Mouse (Mus musculus) granulocyte monocyte progenitor cell, adult 5-6 weeks (primary cell): Measurements from ENCODE around the gene Gm14327. TPM values are rescaled to one million over a fixed set of nuclear protein-coding genes. Genes with fewer than 3 reads are reported as not detected.
"Not testable (repeated sequence)": the region's sequence is repeated elsewhere in the genome, so short reads cannot be mapped to it uniquely, and the experiment has no call there.

Experiments
- ATAC-seq: replicated peaks from 2 replicates; pipeline ENCODE4 v1.8.0; 2016; ENCODE audit warnings: mild to moderate bottlenecking, moderate TSS enrichment, inconsistent platforms; ENCODE audit not compliant: poor library complexity, severe bottlenecking
- total RNA-seq, 2 experiments: library from RNA; stranded (forward) in 1 of 2; stranded (reverse) in 1 of 2; fragments of 200-712, 200-1000 nt in 1 of 2; fragments of >200 nt in 1 of 2; fragmentation: Nextera tagmentation in 1 of 2; gene quantifications; 2 replicates each; pipeline ENCODE4 v1.2.3; 2014 to 2017

The Gm14327 gene
- total RNA-seq (2014; fragmentation: Nextera tagmentation) (21.9 TPM in 1 of 2 replicates, not detected in the other), total RNA-seq (2017) (not detected in 2 replicates)

DNA sequence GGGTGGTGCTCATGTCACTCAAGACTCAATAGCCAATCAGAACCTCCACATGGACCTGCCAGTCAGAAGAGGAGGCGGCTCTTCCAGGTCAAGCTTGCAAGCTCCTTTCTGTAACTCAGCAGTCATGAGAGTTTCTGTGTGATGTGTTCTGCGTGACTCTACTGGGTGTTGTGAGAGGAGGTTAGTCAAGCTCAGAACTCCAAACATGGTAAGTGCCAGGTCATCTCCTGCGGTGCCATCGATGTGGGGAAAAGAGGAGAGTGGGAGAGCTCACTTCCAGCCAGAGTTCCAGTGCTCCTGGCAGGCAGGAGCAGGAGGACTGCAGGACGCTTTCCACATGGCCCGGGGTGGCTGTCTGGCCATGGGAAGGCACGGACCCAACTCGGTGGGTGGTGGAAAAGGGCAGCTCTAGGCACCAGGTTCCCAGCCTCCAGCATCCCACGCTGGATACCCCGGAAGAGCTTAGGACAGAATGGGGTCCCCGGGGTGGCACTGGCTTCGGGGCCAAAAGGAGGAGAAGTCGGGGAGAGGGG, at the start of gene Gm14327:
Gene Gm14327, plus strand, starts transcription at position 51 of the 533 bp plus-strand sequence.
- ATAC-seq = not testable (repeated sequence)

DNA sequence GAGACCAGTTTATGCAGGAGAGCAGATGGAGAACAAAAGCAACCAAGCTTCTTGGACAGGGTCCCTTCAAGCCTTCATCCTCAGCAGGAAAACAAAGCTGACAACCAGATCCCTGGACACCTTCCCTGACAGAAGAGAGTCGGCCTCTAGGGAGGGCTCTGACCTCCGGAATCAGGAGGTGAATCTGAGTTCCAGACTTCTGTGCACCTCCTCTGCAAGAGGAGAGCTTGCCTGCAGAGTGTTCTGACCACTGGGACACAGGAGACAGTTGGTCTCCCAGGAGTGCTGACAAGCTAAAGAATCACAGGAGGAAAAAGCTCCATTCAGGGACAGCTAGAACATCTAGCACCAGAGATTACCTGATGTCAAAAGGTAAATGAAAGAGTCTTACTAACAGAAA, 34.6 kb upstream of the Gm14327 start:
- ATAC-seq = not testable (repeated sequence)

DNA sequence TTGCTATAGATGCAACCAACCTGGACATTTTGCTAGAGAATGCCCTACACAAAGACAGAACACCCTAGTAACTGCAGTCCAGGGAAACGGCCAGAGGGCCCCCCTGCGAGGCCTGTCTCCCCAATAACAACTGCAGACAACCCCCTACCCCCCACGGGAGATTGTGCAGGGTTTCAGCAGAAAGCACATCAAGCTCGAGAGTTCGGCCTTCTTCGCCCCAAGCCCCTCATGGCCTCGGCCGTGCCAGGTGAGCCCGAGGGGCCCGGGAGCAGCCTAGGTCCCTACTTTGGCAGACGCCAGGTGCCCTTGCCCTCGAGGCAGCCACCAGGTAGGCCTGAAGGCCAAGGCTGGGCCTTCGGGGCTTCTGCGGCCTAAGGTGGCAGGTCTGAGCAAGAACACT, 9.2 kb upstream of the Gm14327 start:
- ATAC-seq = not testable (repeated sequence)

DNA sequence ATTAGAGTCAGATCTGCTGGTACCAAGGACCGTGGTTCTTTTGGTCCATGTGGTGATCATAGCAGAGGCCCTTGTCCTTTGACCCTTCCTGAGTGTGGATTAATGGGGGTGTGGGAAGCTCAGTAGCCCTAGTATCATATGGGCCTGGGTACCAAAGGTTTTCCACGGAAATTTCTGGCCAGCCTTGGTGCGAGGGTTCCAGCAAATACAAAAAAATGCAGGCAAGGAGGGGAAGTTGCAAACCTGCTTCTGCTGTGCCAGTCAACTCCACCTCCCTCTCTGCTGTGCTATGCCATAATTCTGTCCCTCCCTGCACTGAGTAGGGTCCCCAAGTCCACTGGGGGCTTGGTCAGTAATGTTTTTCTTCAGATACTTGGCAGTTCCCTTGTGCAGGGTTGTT, 1.3 kb downstream of the Gm14327 start:
- not testable (repeated sequence) for ATAC-seq

DNA sequence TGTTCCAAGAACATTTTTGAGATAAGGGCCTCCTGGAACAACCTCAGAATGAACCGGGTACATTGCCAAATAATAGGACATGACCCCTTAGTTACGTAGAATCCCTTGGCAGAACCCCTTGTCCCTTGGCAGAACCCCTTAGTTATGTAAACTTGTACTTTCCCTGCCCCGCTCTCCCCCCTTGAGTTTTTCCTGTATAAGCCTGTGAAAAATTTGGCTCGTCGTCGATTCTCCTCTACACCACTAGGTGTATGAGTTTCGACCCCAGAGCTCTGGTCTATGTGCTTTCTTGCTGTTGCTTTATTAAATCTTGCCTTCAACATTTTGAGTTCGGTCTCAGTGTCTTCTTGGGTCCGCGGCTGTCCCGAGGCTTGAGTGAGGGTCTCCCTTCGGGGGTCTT, 6.4 kb downstream of the Gm14327 start:
- not testable (repeated sequence) for ATAC-seq

DNA sequence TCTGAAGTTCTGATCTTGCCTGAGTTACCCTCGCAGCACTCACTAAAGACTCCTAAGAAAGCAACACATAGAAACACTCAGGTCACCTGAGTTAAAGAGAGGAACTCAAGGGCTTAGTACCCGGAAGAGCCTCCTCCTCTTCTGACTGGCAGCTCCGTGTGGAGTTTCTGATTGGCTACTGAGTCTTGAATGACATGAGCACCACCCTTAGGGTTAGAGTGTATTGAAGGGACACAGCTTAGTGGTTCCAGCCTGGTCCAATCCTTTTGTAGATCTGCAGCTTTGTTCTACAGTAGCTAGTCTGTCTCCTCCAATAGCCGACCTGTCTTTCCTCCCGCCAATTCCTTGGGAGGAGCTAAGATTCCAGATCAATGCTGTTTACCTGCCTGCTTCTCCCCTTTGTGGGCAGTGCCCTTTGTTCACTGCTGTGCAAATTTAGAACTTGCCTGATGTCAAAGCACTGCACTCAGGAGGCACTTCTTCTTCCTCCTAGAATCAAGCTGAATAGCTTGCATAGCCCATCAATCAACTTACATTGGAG, 28.7 kb downstream of the Gm14327 start, which contains the start of gene Zfp972:
Gene Zfp972, minus strand, starts transcription at position 51 of the 541 bp plus-strand sequence.
- ATAC-seq = not testable (repeated sequence)

Other genes starting within 250 kb of the Gm14327 start
- gene Gm14322, start 137.8 kb upstream of the Gm14327 start, total RNA-seq (2014; fragmentation: Nextera tagmentation) = 1.8 and 4.4 TPM in 2 replicates
- gene Gm14322, start 137.8 kb upstream of the Gm14327 start, total RNA-seq (2017) = 2.2 and 6.1 TPM in 2 replicates
- 16.8 and 24.2 TPM in 2 replicates for gene Gm14325, start 56.8 kb upstream of the Gm14327 start, total RNA-seq (2014; fragmentation: Nextera tagmentation)
- 11.3 and 17.0 TPM in 2 replicates for gene Gm14325, start 56.8 kb upstream of the Gm14327 start, total RNA-seq (2017)
- gene Zfp972, start 28.5 kb downstream of the Gm14327 start, total RNA-seq (2014; fragmentation: Nextera tagmentation) = 1.8 TPM in 1 of 2 replicates, not detected in the other
- gene Zfp972, start 28.5 kb downstream of the Gm14327 start, total RNA-seq (2017) = 6.1 TPM in 1 of 2 replicates, not detected in the other
- 23.9 and 35.8 TPM in 2 replicates for gene Gm14326, start 60.2 kb downstream of the Gm14327 start, total RNA-seq (2014; fragmentation: Nextera tagmentation)
- 27.0 and 35.8 TPM in 2 replicates for gene Gm14326, start 60.2 kb downstream of the Gm14327 start, total RNA-seq (2017)
- 47.6 and 71.8 TPM in 2 replicates for gene Zfp971, start 126.2 kb downstream of the Gm14327 start, total RNA-seq (2014; fragmentation: Nextera tagmentation)
- 23.6 and 35.2 TPM in 2 replicates for gene Zfp971, start 126.2 kb downstream of the Gm14327 start, total RNA-seq (2017)
- gene Zfp931, start 181.4 kb downstream of the Gm14327 start, total RNA-seq (2014; fragmentation: Nextera tagmentation) = 11.5 and 14.1 TPM in 2 replicates
- 7.9 and 22.6 TPM in 2 replicates for gene Zfp931, start 181.4 kb downstream of the Gm14327 start, total RNA-seq (2017)
- not detected in 2 replicates for gene Phactr3, start 221.9 kb downstream of the Gm14327 start, total RNA-seq (2014; fragmentation: Nextera tagmentation)
- gene Phactr3, start 221.9 kb downstream of the Gm14327 start, total RNA-seq (2017) = not detected in 2 replicates